Mouse (Mus musculus): ENCODE measurements at regions not wholly inside any gene's neighbourhood (a gene's known extent, or its start where the extent isn't known, plus 50 kb on each side); places are given as distances from the start of the nearest gene placed in this dataset.

DNA sequence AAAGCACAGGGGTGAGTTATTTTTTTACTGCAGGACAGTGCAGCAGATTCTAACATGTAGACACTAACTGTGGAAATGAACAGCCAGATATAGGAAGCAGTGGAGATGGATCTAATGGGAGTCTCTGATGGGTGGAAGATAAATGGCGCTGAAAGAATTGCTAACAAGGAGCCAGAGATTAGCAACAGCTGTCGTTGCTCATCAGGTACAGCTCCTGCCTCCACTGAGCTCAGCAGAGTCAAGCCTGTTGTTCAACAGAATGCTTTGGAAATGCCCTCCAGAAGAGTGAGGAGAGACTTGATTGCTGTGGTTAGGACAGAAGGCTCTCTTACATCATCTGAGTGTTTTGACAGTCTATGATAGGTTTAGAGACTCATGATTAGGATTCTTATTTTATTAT, 51.9 kb upstream of the Sesn3 start:
- TF ChIP-seq POLR2A (IDR thresholded peaks at IDR 0.05; ENCODE audit: borderline replicate concordance, extremely low read depth, insufficient read depth, insufficient read length) = no peak

More for the DNA sequence above, 51.9 kb upstream of the Sesn3 start:
- no peaks in the 10 kb centered on the region for H3K27me3 ChIP-seq (ENCODE audit: control insufficient read depth, insufficient read depth, low read length)
- no peaks in the 10 kb centered on the region for H3K9me3 ChIP-seq (ENCODE audit: control insufficient read depth, low read length)
- no peak overlapping the region for H3K27ac ChIP-seq (replicated peaks; ENCODE audit: low read depth, low read length)
- no peak overlapping the region for H3K9ac ChIP-seq (ENCODE audit: low read depth, low read length, severe bottlenecking)
- no peak overlapping the region for H3K4me2 ChIP-seq (replicated peaks; ENCODE audit: low read depth, low read length, severe bottlenecking)
- no peak overlapping the region for H3K4me3 ChIP-seq (replicated peaks; ENCODE audit: low read length)
- 47% methylated on average over 2 of the region's 2 CpGs for WGBS
- H3K36me3 ChIP-seq (ENCODE audit: control insufficient read depth, insufficient read depth, low read length) = no peaks in the 10 kb centered on the region
- no peak for DNase-seq (ENCODE audit: low spot score)
- ATAC-seq (ENCODE audit: low FRiP score, low read depth) = no peak
- H3K4me1 ChIP-seq (ENCODE audit: control insufficient read depth, insufficient read depth, low read length) = no peaks in the 10 kb centered on the region

Data from limb, embryonic 14.5 days (tissue).